Mouse (Mus musculus): ENCODE measurements at regions not wholly inside any gene's neighbourhood (a gene's known extent, or its start where the extent isn't known, plus 50 kb on each side); places are given as distances from the start of the nearest gene placed in this dataset.
A peak's percentile ranks its signal among the peaks of the same experiment; 100 is the strongest.

- Histone ChIP-seq H3K9ac (ENCODE audit: low read depth, low read length) (no peak overlapping the region), H3K4me2 (replicated peaks; ENCODE audit: low read depth, low read length) (no peak overlapping the region), H3K4me1 (replicated peaks; ENCODE audit: control insufficient read depth, insufficient read depth, low read length) (no peaks in the 10 kb centered on the region), H3K4me3 (ENCODE audit: low read depth, low read length) (no peak overlapping the region), H3K27ac (ENCODE audit: low read depth, low read length) (no peak overlapping the region), H3K27me3 (ENCODE audit: control insufficient read depth, insufficient read depth, low read length) (no peaks in the 10 kb centered on the region), H3K36me3 (ENCODE audit: control insufficient read depth, insufficient read depth, low read length) (no peaks in the 10 kb centered on the region), H3K9me3 (ENCODE audit: control insufficient read depth, low read length) (no peaks in the 10 kb centered on the region)
- no peak for ATAC-seq (ENCODE audit: low FRiP score)
- no peak for DNase-seq (ENCODE audit: low spot score)
- 73% methylated on average over 2 of the region's 2 CpGs for WGBS
Measured at GRCm38 (mm10) chr15:71157680-71158079, 2676.7 kb upstream of the Gm6569 start.

GRCm38 (mm10) chr15:71162097-71162496 is 2672.3 kb upstream of the Gm6569 start:
- H3K4me3 ChIP-seq (ENCODE audit: low read depth, low read length): no peak overlapping the region
- no peak for ATAC-seq (ENCODE audit: low FRiP score)
- H3K9ac ChIP-seq (ENCODE audit: low read depth, low read length): no peak overlapping the region
- H3K4me1 ChIP-seq (replicated peaks; ENCODE audit: control insufficient read depth, insufficient read depth, low read length): no peaks in the 10 kb centered on the region
- H3K9me3 ChIP-seq (ENCODE audit: control insufficient read depth, low read length): no peaks in the 10 kb centered on the region
- H3K4me2 ChIP-seq (replicated peaks; ENCODE audit: low read depth, low read length): no peak overlapping the region
- H3K36me3 ChIP-seq (ENCODE audit: control insufficient read depth, insufficient read depth, low read length): no peaks in the 10 kb centered on the region
- no peak for DNase-seq (ENCODE audit: low spot score)
- no peaks in the 10 kb centered on the region for H3K27me3 ChIP-seq (ENCODE audit: control insufficient read depth, insufficient read depth, low read length)
- no peak overlapping the region for H3K27ac ChIP-seq (ENCODE audit: low read depth, low read length)

- Histone ChIP-seq H3K9me3 (ENCODE audit: control insufficient read depth, low read length) (no peaks in the 10 kb centered on the region), H3K4me3 (ENCODE audit: low read depth, low read length) (no peak overlapping the region), H3K9ac (ENCODE audit: low read depth, low read length) (no peak overlapping the region), H3K27me3 (ENCODE audit: control insufficient read depth, insufficient read depth, low read length) (no peaks in the 10 kb centered on the region), H3K4me2 (replicated peaks; ENCODE audit: low read depth, low read length) (no peak overlapping the region), H3K27ac (ENCODE audit: low read depth, low read length) (no peak overlapping the region), H3K4me1 (replicated peaks; ENCODE audit: control insufficient read depth, insufficient read depth, low read length) (no peaks in the 10 kb centered on the region), H3K36me3 (ENCODE audit: control insufficient read depth, insufficient read depth, low read length) (no peaks in the 10 kb centered on the region)
- peak; percentile 51 for DNase-seq (ENCODE audit: low spot score)
- 62% methylated on average over 11 of the region's 11 CpGs for WGBS
- ATAC-seq (ENCODE audit: low FRiP score): no peak
Measured at GRCm38 (mm10) chr15:71195011-71195739, 2639.2 kb upstream of the Gm6569 start.

GRCm38 (mm10) chr15:71240647-71241351 is 2593.6 kb upstream of the Gm6569 start:
- H3K27ac ChIP-seq (ENCODE audit: low read depth, low read length): no peak overlapping the region
- H3K9me3 ChIP-seq (ENCODE audit: control insufficient read depth, low read length): no peaks in the 10 kb centered on the region
- H3K9ac ChIP-seq (ENCODE audit: low read depth, low read length): no peak overlapping the region
- H3K27me3 ChIP-seq (ENCODE audit: control insufficient read depth, insufficient read depth, low read length): no peaks in the 10 kb centered on the region
- peak; percentile 88 for DNase-seq (ENCODE audit: low spot score)
- no peaks in the 10 kb centered on the region for H3K36me3 ChIP-seq (ENCODE audit: control insufficient read depth, insufficient read depth, low read length)
- WGBS: 42% methylated on average over 9 of the region's 9 CpGs
- no peak overlapping the region for H3K4me3 ChIP-seq (ENCODE audit: low read depth, low read length)
- no peaks in the 10 kb centered on the region for H3K4me1 ChIP-seq (replicated peaks; ENCODE audit: control insufficient read depth, insufficient read depth, low read length)
- no peak overlapping the region for H3K4me2 ChIP-seq (replicated peaks; ENCODE audit: low read depth, low read length)
- ATAC-seq (ENCODE audit: low FRiP score): peak; percentile 72

- no peak overlapping the region for H3K4me3 ChIP-seq (ENCODE audit: low read depth, low read length)
- no peak overlapping the region for H3K9ac ChIP-seq (ENCODE audit: low read depth, low read length)
- no peak overlapping the region for H3K4me2 ChIP-seq (replicated peaks; ENCODE audit: low read depth, low read length)
- WGBS: 85% methylated on average over 9 of the region's 9 CpGs
- H3K36me3 ChIP-seq (ENCODE audit: control insufficient read depth, insufficient read depth, low read length): no peaks in the 10 kb centered on the region
- H3K27me3 ChIP-seq (ENCODE audit: control insufficient read depth, insufficient read depth, low read length): no peaks in the 10 kb centered on the region
- ATAC-seq (ENCODE audit: low FRiP score): no peak
- no peaks in the 10 kb centered on the region for H3K9me3 ChIP-seq (ENCODE audit: control insufficient read depth, low read length)
- DNase-seq (ENCODE audit: low spot score): no peak
- H3K4me1 ChIP-seq (replicated peaks; ENCODE audit: control insufficient read depth, insufficient read depth, low read length): no peaks in the 10 kb centered on the region
- no peak overlapping the region for H3K27ac ChIP-seq (ENCODE audit: low read depth, low read length)
Measured at GRCm38 (mm10) chr15:71243539-71243938, 2590.8 kb upstream of the Gm6569 start.

- peak; percentile 63 for ATAC-seq (ENCODE audit: low FRiP score)
Measured at GRCm38 (mm10) chr15:71275876-71276565, 2558.3 kb upstream of the Gm6569 start.

GRCm38 (mm10) chr15:71276566-71276912 is 2557.8 kb upstream of the Gm6569 start:
- Histone ChIP-seq H3K4me2 (replicated peaks; ENCODE audit: low read depth, low read length) (no peak overlapping the region), H3K36me3 (ENCODE audit: control insufficient read depth, insufficient read depth, low read length) (no peaks in the 10 kb centered on the region), H3K9ac (ENCODE audit: low read depth, low read length) (no peak overlapping the region), H3K4me3 (ENCODE audit: low read depth, low read length) (no peak overlapping the region), H3K9me3 (ENCODE audit: control insufficient read depth, low read length) (no peaks in the 10 kb centered on the region), H3K4me1 (replicated peaks; ENCODE audit: control insufficient read depth, insufficient read depth, low read length) (no peaks in the 10 kb centered on the region), H3K27ac (ENCODE audit: low read depth, low read length) (no peak overlapping the region), H3K27me3 (ENCODE audit: control insufficient read depth, insufficient read depth, low read length) (no peaks in the 10 kb centered on the region)
- no peak for ATAC-seq (ENCODE audit: low FRiP score)
- DNase-seq (ENCODE audit: low spot score): no peak
- WGBS: 77% methylated on average over 2 of the region's 2 CpGs

More at GRCm38 (mm10) chr15:71275876-71276565, 2558.3 kb upstream of the Gm6569 start:
- WGBS: 84% methylated on average over 2 of the region's 2 CpGs
- H3K9me3 ChIP-seq (ENCODE audit: control insufficient read depth, low read length): no peaks in the 10 kb centered on the region
- H3K4me1 ChIP-seq (replicated peaks; ENCODE audit: control insufficient read depth, insufficient read depth, low read length): no peaks in the 10 kb centered on the region
- no peaks in the 10 kb centered on the region for H3K27me3 ChIP-seq (ENCODE audit: control insufficient read depth, insufficient read depth, low read length)
- DNase-seq (ENCODE audit: low spot score): no peak
- no peak overlapping the region for H3K27ac ChIP-seq (ENCODE audit: low read depth, low read length)
- no peak overlapping the region for H3K9ac ChIP-seq (ENCODE audit: low read depth, low read length)
- no peak overlapping the region for H3K4me2 ChIP-seq (replicated peaks; ENCODE audit: low read depth, low read length)
- no peaks in the 10 kb centered on the region for H3K36me3 ChIP-seq (ENCODE audit: control insufficient read depth, insufficient read depth, low read length)
- H3K4me3 ChIP-seq (ENCODE audit: low read depth, low read length): no peak overlapping the region

GRCm38 (mm10) chr15:71277388-71277787 is 2557.0 kb upstream of the Gm6569 start:
- H3K4me2 ChIP-seq (replicated peaks; ENCODE audit: low read depth, low read length): no peak overlapping the region
- H3K27ac ChIP-seq (ENCODE audit: low read depth, low read length): no peak overlapping the region
- no peaks in the 10 kb centered on the region for H3K9me3 ChIP-seq (ENCODE audit: control insufficient read depth, low read length)
- ATAC-seq (ENCODE audit: low FRiP score) (no peak), DNase-seq (ENCODE audit: low spot score) (no peak)
- H3K27me3 ChIP-seq (ENCODE audit: control insufficient read depth, insufficient read depth, low read length): no peaks in the 10 kb centered on the region
- no peaks in the 10 kb centered on the region for H3K4me1 ChIP-seq (replicated peaks; ENCODE audit: control insufficient read depth, insufficient read depth, low read length)
- no peaks in the 10 kb centered on the region for H3K36me3 ChIP-seq (ENCODE audit: control insufficient read depth, insufficient read depth, low read length)
- no peak overlapping the region for H3K9ac ChIP-seq (ENCODE audit: low read depth, low read length)
- H3K4me3 ChIP-seq (ENCODE audit: low read depth, low read length): no peak overlapping the region
- WGBS: 70% methylated on average over 2 of the region's 2 CpGs

Measured in hindbrain, embryonic 11.5 days (tissue).